8 mouse cellular contexts compared by ENCODE assay signal in genomic region chr14:18263427-18263826, GRCm38 (mm10). TPM values are rescaled to one million over a fixed set of nuclear protein-coding genes. Genes with fewer than 3 reads are reported as not detected.
A peak's percentile ranks its signal among the peaks of the same experiment; 100 is the strongest.
DNase-seq lines count a peak whose midpoint lies in the region; ATAC-seq lines count a peak whose summit lies in the region.

No protein-coding gene starts in this region.

- no peaks in the 10 kb centered on the region for H3K9me3 ChIP-seq in hindbrain, embryonic 14.5 days (ENCODE audit: control insufficient read depth, low read length)
- 0 out of 2 replicates have a peak, but pooled peaks cover 4% of the 10 kb centered on the region for H3K9me3 ChIP-seq in hindbrain, embryonic 12.5 days (replicated peaks)

- ATAC-seq in hindbrain, embryonic 14.5 days (ENCODE audit: low FRiP score): peak; percentile 46; the same call in 1 of the 2 replicates
- no peak for ATAC-seq in hindbrain, embryonic 12.5 days (ENCODE audit: low FRiP score)

- peak; percentile 36 to 52 for DNase-seq in cerebellum, adult 18-20 months
- DNase-seq in cerebellum, adult 9-11 months: no peak
- DNase-seq in hindbrain, embryonic 14.5 days (ENCODE audit: low spot score): peak; percentile 52
- peak; percentile 55 for DNase-seq in retina, postnatal 1 day
- no peak for DNase-seq in retina, embryonic 14.5 days (ENCODE audit: low spot score)
- DNase-seq in right cerebral cortex, postnatal 14 days: peak; percentile 51
- no peak for DNase-seq in gastrocnemius, postnatal 10 days

- peaks cover 27% of the 10 kb centered on the region for H3K36me3 ChIP-seq in hindbrain, embryonic 14.5 days (replicated peaks; ENCODE audit: control insufficient read depth, insufficient read depth)
- H3K36me3 ChIP-seq in hindbrain, embryonic 12.5 days: peaks cover 31% of the 10 kb centered on the region

- 49% methylated on average over 4 of the region's 4 CpGs for WGBS in hindbrain, embryonic 14.5 days
- 67% methylated on average over 4 of the region's 4 CpGs for WGBS in hindbrain, embryonic 12.5 days

- no peak overlapping the region for H3K27ac ChIP-seq in hindbrain, embryonic 14.5 days
- no peak overlapping the region for H3K27ac ChIP-seq in hindbrain, embryonic 12.5 days

- H3K4me3 ChIP-seq in hindbrain, embryonic 14.5 days (replicated peaks; ENCODE audit: low read length): no peak overlapping the region
- H3K4me3 ChIP-seq in hindbrain, embryonic 12.5 days: no peak overlapping the region

- no peak overlapping the region for H3K9ac ChIP-seq in hindbrain, embryonic 14.5 days
- no peak overlapping the region for H3K9ac ChIP-seq in hindbrain, embryonic 12.5 days

- H3K4me2 ChIP-seq in hindbrain, embryonic 14.5 days (replicated peaks): no peak overlapping the region
- H3K4me2 ChIP-seq in hindbrain, embryonic 12.5 days (replicated peaks): no peak overlapping the region

- H3K4me1 ChIP-seq in hindbrain, embryonic 14.5 days (replicated peaks; ENCODE audit: control insufficient read depth, insufficient read depth, low read length): peaks cover 5% of the 10 kb centered on the region; the same call in 1 of the 2 replicates
- peaks cover 4% of the 10 kb centered on the region; the same call in 1 of the 2 replicates for H3K4me1 ChIP-seq in hindbrain, embryonic 12.5 days

- no peaks in the 10 kb centered on the region for H3K27me3 ChIP-seq in hindbrain, embryonic 14.5 days (ENCODE audit: control insufficient read depth, insufficient read depth, low read length)
- no peaks in the 10 kb centered on the region for H3K27me3 ChIP-seq in hindbrain, embryonic 12.5 days

RNA-seq across cellular contexts. Expression of gene Nkiras1, which starts 7.5 kb away (rescaled TPM):
- polyA plus RNA-seq in hindbrain, embryonic 14.5 days (2014; fragmentation: Nextera tagmentation; extraction: Ambion mirVana): 50.8 and 53.5 TPM in 2 replicates
- polyA plus RNA-seq in hindbrain, embryonic 12.5 days (2016; fragmentation: Nextera tagmentation; extraction: Ambion mirVana): 24.4 and 25.8 TPM in 2 replicates
- total RNA-seq in gastrocnemius, postnatal 10 days (2021): 10 to 100 TPM; 38.4 to 40.6 TPM

RNA-seq across cellular contexts. Expression of gene Rpl15, which starts 7.8 kb away (rescaled TPM):
- polyA plus RNA-seq in hindbrain, embryonic 14.5 days (2014; fragmentation: Nextera tagmentation; extraction: Ambion mirVana): 332 and 348 TPM in 2 replicates
- polyA plus RNA-seq in hindbrain, embryonic 12.5 days (2016; fragmentation: Nextera tagmentation; extraction: Ambion mirVana): 320 and 326 TPM in 2 replicates
- total RNA-seq in gastrocnemius, postnatal 10 days (2021): 100 to 1,000 TPM; 921 to 934 TPM

RNA-seq across cellular contexts. Expression of gene Nr1d2, which starts 24.5 kb away (rescaled TPM):
- 7.9 and 9.7 TPM in 2 replicates for polyA plus RNA-seq in hindbrain, embryonic 14.5 days (2014; fragmentation: Nextera tagmentation; extraction: Ambion mirVana)
- 4.9 and 5.3 TPM in 2 replicates for polyA plus RNA-seq in hindbrain, embryonic 12.5 days (2016; fragmentation: Nextera tagmentation; extraction: Ambion mirVana)
- total RNA-seq in gastrocnemius, postnatal 10 days (2021): 10 to 100 TPM; 58.4 to 60.2 TPM

Comparison
In these comparisons a context has a peak if more than half of its experiments do, and no peak if none do; other contexts are left out.
1. DNase-seq: peak in cerebellum, adult 18-20 months (2 of 2), hindbrain, embryonic 14.5 days (single experiment), retina, postnatal 1 day (single experiment) and right cerebral cortex, postnatal 14 days (single experiment); none in cerebellum, adult 9-11 months (single experiment), retina, embryonic 14.5 days (single experiment) and gastrocnemius, postnatal 10 days (single experiment).